Mouse (Mus musculus) forebrain, embryonic 12.5 days (tissue): Measurements from ENCODE around the gene Olfr1211. TPM values are rescaled to one million over a fixed set of nuclear protein-coding genes. Genes with fewer than 3 reads are reported as not detected.

Experiments
- ATAC-seq: fragments of 200-750 bp; cut with Nextera tagmentation; 2 replicates; pipeline ENCODE4 v1.8.0; 2017; ENCODE audit warnings: moderate TSS enrichment; ENCODE audit not compliant: low FRiP score
- H3K27ac ChIP-seq: fragments of 300-500 bp; sonication (generic); 2 replicates; pipeline ENCODE4 v1.5.1; 2016; ENCODE audit warnings: mild to moderate bottlenecking
- H3K27me3 ChIP-seq: fragments of 300-500 bp; sonication (generic); 2 replicates; pipeline ENCODE4 v1.6.1; 2016; ENCODE audit warnings: mild to moderate bottlenecking
- H3K36me3 ChIP-seq: fragments of 300-500 bp; sonication (generic); replicated peaks from 2 replicates; pipeline ENCODE4 v1.6.1; 2016; ENCODE audit warnings: mild to moderate bottlenecking
- H3K4me1 ChIP-seq: fragments of 300-500 bp; sonication (generic); 2 replicates; pipeline ENCODE4 v1.6.1; 2016
- H3K4me2 ChIP-seq: fragments of 300-500 bp; sonication (generic); 2 replicates; pipeline ENCODE4 v1.6.1; 2016; ENCODE audit warnings: mild to moderate bottlenecking, moderate library complexity
- H3K4me3 ChIP-seq: fragments of 300-500 bp; sonication (generic); replicated peaks from 2 replicates; pipeline ENCODE4 v1.5.1; 2016; ENCODE audit warnings: mild to moderate bottlenecking
- H3K9ac ChIP-seq: fragments of 300-500 bp; sonication (generic); 2 replicates; pipeline ENCODE4 v1.6.1; 2016; ENCODE audit warnings: mild to moderate bottlenecking
- H3K9me3 ChIP-seq: fragments of 300-500 bp; sonication (generic); 2 replicates; pipeline ENCODE4 v1.6.1; 2016
- WGBS: fragments of 180-500 bp; shearing (Covaris S2); methylation state at CpG from one replicate; pipeline ENCODE4 v1.1.7; 2016; 5-methylcytosine and 5-hydroxymethylcytosine counted together
- polyA plus RNA-seq: library from polyadenylated mRNA; unstranded; fragments of >200 nt; fragmentation: Nextera tagmentation; extraction: Ambion mirVana; gene quantifications from 2 replicates; pipeline ENCODE4 v1.2.1, GENCODE M21; 2016

Gene Olfr1211
- not detected in 2 replicates for polyA plus RNA-seq

DNA sequence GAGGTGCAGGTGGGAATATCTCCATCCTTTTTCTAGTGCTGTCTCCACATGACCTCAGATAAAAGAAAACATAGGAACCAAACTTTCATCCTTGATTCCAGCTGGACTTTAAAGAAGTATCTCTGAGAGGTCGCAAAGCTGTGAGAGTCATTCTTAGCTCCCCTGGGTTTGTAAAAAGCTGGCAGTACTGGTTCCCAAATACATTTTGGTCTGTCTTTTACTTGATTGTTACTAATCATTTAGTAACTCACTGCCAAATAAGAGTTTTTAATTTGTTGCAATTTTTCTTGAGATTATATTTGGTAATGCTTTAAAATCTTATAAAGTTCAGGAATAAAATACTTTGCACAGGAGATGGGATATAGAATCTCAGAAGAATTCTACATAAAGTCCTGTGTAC lies at the start of gene Olfr1211:
TSS of gene Olfr1211 (minus strand) at position 101 of the 400 bp plus-strand sequence.
- no peak within 1 kb of the TSS for H3K9ac ChIP-seq
- H3K36me3 ChIP-seq, result no peaks in the 10 kb centered on the region
- H3K9me3 ChIP-seq, result no peaks in the 10 kb centered on the region
- WGBS, result 90% methylated on average over 1 of the region's 1 CpGs
- no peak within 1 kb of the TSS for H3K4me3 ChIP-seq
- H3K27ac ChIP-seq, result no peak within 1 kb of the TSS
- H3K4me2 ChIP-seq, result no peak within 1 kb of the TSS
- H3K4me1 ChIP-seq, result no peaks in the 10 kb centered on the region
- no peak for ATAC-seq
- H3K27me3 ChIP-seq, result no peaks in the 10 kb centered on the region

DNA sequence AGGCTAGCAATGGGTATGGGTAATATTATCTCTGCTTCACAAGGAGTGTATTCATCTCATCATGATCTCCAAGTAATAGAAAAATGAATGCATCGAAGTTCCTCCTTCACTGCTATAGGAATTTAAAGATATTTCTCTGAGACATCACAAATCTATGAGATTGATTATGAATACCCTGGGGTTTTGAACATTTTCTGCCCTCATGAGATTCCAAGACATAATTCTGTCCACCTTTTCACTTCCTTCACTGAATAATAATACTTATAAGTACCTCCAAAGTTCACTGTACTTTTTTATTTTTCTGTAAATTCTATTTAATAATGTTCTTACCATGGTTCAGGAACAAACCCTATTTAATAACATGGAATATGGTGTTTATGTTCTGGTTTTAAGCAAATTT lies 42.3 kb upstream of the Olfr1211 start, which contains the start of gene Gm13762:
TSS of gene Gm13762 (minus strand) at position 101 of the 400 bp plus-strand sequence.
- 90% methylated on average over 1 of the region's 1 CpGs for WGBS
- H3K36me3 ChIP-seq, result no peaks in the 10 kb centered on the region
- no peak within 1 kb of the TSS for H3K9ac ChIP-seq
- H3K9me3 ChIP-seq, result no peaks in the 10 kb centered on the region
- no peak for ATAC-seq
- H3K27ac ChIP-seq, result no peak within 1 kb of the TSS
- no peaks in the 10 kb centered on the region for H3K27me3 ChIP-seq
- H3K4me1 ChIP-seq, result no peaks in the 10 kb centered on the region
- no peak within 1 kb of the TSS for H3K4me3 ChIP-seq
- H3K4me2 ChIP-seq, result no peak within 1 kb of the TSS

DNA sequence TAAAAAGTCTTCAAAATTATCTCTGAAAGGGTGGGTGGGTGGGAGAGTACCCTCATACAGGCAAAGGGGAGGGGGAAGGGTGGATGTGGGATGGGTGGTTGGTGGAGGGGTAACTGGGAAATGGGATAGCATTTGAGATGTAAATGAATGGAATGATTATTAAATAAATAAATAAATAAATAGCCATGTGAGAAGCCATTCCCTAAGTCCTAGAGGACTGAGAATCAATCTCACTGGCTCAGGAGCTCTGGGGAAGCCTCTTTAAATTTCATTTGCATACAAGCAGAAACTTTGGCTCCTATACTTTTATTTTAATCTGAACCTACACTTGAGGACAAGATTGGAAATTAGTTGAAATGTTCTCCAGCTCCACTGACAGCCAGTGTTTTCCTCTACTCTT lies 15.8 kb upstream of the Olfr1211 start, which contains the start of gene Olfr1212:
TSS of gene Olfr1212 (plus strand) at position 301 of the 400 bp plus-strand sequence.
- Histone ChIP-seq H3K4me1 (no peaks in the 10 kb centered on the region), H3K36me3 (no peaks in the 10 kb centered on the region), H3K4me2 (no peak within 1 kb of the TSS), H3K9me3 (no peaks in the 10 kb centered on the region), H3K4me3 (no peak within 1 kb of the TSS), H3K27me3 (no peaks in the 10 kb centered on the region), H3K9ac (no peak within 1 kb of the TSS), H3K27ac (no peak within 1 kb of the TSS)
- ATAC-seq, result no peak

DNA sequence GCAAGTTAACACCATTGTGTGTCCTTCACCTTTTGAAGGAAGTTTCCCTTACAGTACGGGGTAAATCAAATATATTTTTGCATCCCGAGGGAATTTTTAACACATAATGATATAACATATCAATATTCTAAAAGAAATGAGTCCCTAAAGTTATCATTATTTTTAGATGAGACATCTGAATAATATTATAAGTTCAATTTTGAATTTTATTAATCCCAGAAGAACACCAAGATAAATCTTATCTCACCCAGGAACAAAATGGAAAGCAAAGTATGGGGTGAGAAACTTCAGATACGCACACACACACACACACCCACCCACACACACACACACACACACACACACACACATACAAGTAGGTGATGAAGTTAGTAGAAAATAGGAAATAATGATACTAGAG lies 22.9 kb downstream of the Olfr1211 start, which contains the start of gene Olfr1209:
TSS of gene Olfr1209 (minus strand) at position 101 of the 400 bp plus-strand sequence.
- H3K27me3 ChIP-seq, result no peaks in the 10 kb centered on the region
- H3K4me2 ChIP-seq, result no peak within 1 kb of the TSS
- H3K9me3 ChIP-seq, result no peaks in the 10 kb centered on the region
- no peaks in the 10 kb centered on the region for H3K4me1 ChIP-seq
- no peak within 1 kb of the TSS for H3K27ac ChIP-seq
- no peak within 1 kb of the TSS for H3K9ac ChIP-seq
- WGBS, result 81% methylated on average over 3 of the region's 3 CpGs
- H3K4me3 ChIP-seq, result no peak within 1 kb of the TSS
- H3K36me3 ChIP-seq, result no peaks in the 10 kb centered on the region
- ATAC-seq, result no peak

DNA sequence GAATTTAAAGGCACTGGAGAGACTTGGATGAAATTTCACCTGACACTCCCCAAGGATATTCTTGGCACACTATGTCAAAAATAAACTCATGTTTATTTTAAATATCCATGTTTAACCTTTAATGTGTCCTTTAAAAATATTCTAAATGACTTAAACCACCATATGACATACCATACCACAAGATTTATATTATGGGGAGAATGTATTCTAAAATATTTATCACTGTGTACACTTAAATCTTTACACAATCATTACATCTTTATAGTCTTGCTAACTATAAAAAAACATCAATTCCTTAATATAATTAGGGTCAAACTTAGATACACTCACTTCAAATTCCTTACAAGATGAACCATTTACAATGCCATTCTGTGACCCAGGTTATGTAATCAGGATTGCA lies 35.7 kb downstream of the Olfr1211 start, which contains the start of gene Olfr1208:
TSS of gene Olfr1208 (minus strand) at position 101 of the 400 bp plus-strand sequence.
- no peak for ATAC-seq
- H3K4me2 ChIP-seq, result no peak within 1 kb of the TSS
- H3K27me3 ChIP-seq, result no peaks in the 10 kb centered on the region
- H3K36me3 ChIP-seq, result no peaks in the 10 kb centered on the region
- no peak within 1 kb of the TSS for H3K4me3 ChIP-seq
- no peak within 1 kb of the TSS for H3K9ac ChIP-seq
- H3K4me1 ChIP-seq, result no peaks in the 10 kb centered on the region
- H3K27ac ChIP-seq, result no peak within 1 kb of the TSS
- H3K9me3 ChIP-seq, result no peaks in the 10 kb centered on the region

Other genes starting within 250 kb of the Olfr1211 start
- not detected in 2 replicates for gene Olfr1195, start 248.9 kb downstream of the Olfr1211 start, polyA plus RNA-seq
- not detected in 2 replicates for gene Olfr1196, start 233.5 kb downstream of the Olfr1211 start, polyA plus RNA-seq
- gene Olfr1197, start 205.7 kb downstream of the Olfr1211 start, polyA plus RNA-seq, result not detected in 2 replicates
- not detected in 2 replicates for gene Olfr1198, start 186.7 kb downstream of the Olfr1211 start, polyA plus RNA-seq
- gene Olfr1199, start 177.6 kb downstream of the Olfr1211 start, polyA plus RNA-seq, result not detected in 2 replicates
- gene Olfr1200, start 167.6 kb downstream of the Olfr1211 start, polyA plus RNA-seq, result not detected in 2 replicates
- not detected in 2 replicates for gene Olfr1201, start 145.1 kb downstream of the Olfr1211 start, polyA plus RNA-seq
- not detected in 2 replicates for gene Olfr1202, start 123.6 kb downstream of the Olfr1211 start, polyA plus RNA-seq
- gene Olfr1205, start 108.4 kb downstream of the Olfr1211 start, polyA plus RNA-seq, result not detected in 2 replicates
- not detected in 2 replicates for gene Olfr1204, start 88.8 kb downstream of the Olfr1211 start, polyA plus RNA-seq
- not detected in 2 replicates for gene Olfr1206, start 74.9 kb downstream of the Olfr1211 start, polyA plus RNA-seq
- not detected in 2 replicates for gene Olfr1208, start 35.8 kb downstream of the Olfr1211 start, polyA plus RNA-seq
- not detected in 2 replicates for gene Olfr1209, start 23.0 kb downstream of the Olfr1211 start, polyA plus RNA-seq
- gene Olfr1212, start 15.9 kb upstream of the Olfr1211 start, polyA plus RNA-seq, result not detected in 2 replicates
- gene Gm13762, start 42.2 kb upstream of the Olfr1211 start, polyA plus RNA-seq, result not detected in 2 replicates
- gene Olfr1214, start 54.5 kb upstream of the Olfr1211 start, polyA plus RNA-seq, result not detected in 2 replicates
- gene Olfr1215, start 68.9 kb upstream of the Olfr1211 start, polyA plus RNA-seq, result not detected in 2 replicates
- not detected in 2 replicates for gene Olfr1216, start 80.2 kb upstream of the Olfr1211 start, polyA plus RNA-seq
- gene Olfr1217, start 94.0 kb upstream of the Olfr1211 start, polyA plus RNA-seq, result not detected in 2 replicates
- not detected in 2 replicates for gene Olfr1218, start 123.1 kb upstream of the Olfr1211 start, polyA plus RNA-seq
- not detected in 2 replicates for gene Olfr1219, start 145.4 kb upstream of the Olfr1211 start, polyA plus RNA-seq
- not detected in 2 replicates for gene Olfr1220, start 168.7 kb upstream of the Olfr1211 start, polyA plus RNA-seq
- not detected in 2 replicates for gene Olfr1221, start 179.2 kb upstream of the Olfr1211 start, polyA plus RNA-seq
- gene Olfr1222, start 194.9 kb upstream of the Olfr1211 start, polyA plus RNA-seq, result not detected in 2 replicates
- not detected in 2 replicates for gene Olfr1223, start 213.4 kb upstream of the Olfr1211 start, polyA plus RNA-seq
- gene Olfr1224-ps1, start 226.0 kb upstream of the Olfr1211 start, polyA plus RNA-seq, result not detected in 2 replicates
- not detected in 2 replicates for gene Olfr1225, start 236.6 kb upstream of the Olfr1211 start, polyA plus RNA-seq